Mouse (Mus musculus): Measurements from ENCODE around the gene Rgma. TPM values are rescaled to one million over a fixed set of nuclear protein-coding genes. Genes with fewer than 3 reads are reported as not detected.

The Rgma gene
- total and polyA plus RNA-seq, 2 experiments from 2014 or later, result 36.5 to 139 TPM

- 0 out of 2 replicates have a peak, but pooled peaks cover 7% of the 10 kb centered on the region for H3K4me1 ChIP-seq (ENCODE audit: insufficient read depth, low read length)
- no peaks in the 10 kb centered on the region for H3K9me3 ChIP-seq (ENCODE audit: low read length)
- H3K27me3 ChIP-seq (ENCODE audit: insufficient read depth, low read length), result no peaks in the 10 kb centered on the region
- WGBS, result 30% methylated on average over 3 of the region's 3 CpGs
- DNase-seq (ENCODE audit: low spot score), result peak; percentile 44
- ATAC-seq, result no peak
- no peak for TF ChIP-seq CTCF (IDR thresholded peaks at IDR 0.05; ENCODE audit: low read depth)
- no peak overlapping the region for H3K4me2 ChIP-seq (ENCODE audit: low read depth, low read length)
- H3K36me3 ChIP-seq (ENCODE audit: insufficient read depth, low read length), result peaks cover 29% of the 10 kb centered on the region
- peak overlapping the region; percentile 46 for H3K27ac ChIP-seq
- 0 out of 2 replicates have a peak overlapping the region, but pooled peaks have one; percentile 22 for H3K9ac ChIP-seq (replicated peaks; ENCODE audit: low read length)
- no peak overlapping the region for H3K4me3 ChIP-seq (ENCODE audit: low read length)
Measured at GRCm38 (mm10) chr7:73424705-73425104, 49.4 kb downstream of the Rgma start.

- TF ChIP-seq CTCF (IDR thresholded peaks at IDR 0.05; ENCODE audit: low read depth), result no peak
- H3K36me3 ChIP-seq (ENCODE audit: insufficient read depth, low read length), result peaks cover 29% of the 10 kb centered on the region
- no peaks in the 10 kb centered on the region for H3K27me3 ChIP-seq (ENCODE audit: insufficient read depth, low read length)
- H3K9me3 ChIP-seq (ENCODE audit: low read length), result no peaks in the 10 kb centered on the region
- no peak overlapping the region for H3K4me2 ChIP-seq (ENCODE audit: low read depth, low read length)
- 0 out of 2 replicates have a peak, but pooled peaks cover 7% of the 10 kb centered on the region for H3K4me1 ChIP-seq (ENCODE audit: insufficient read depth, low read length)
- peak overlapping the region; percentile 46 for H3K27ac ChIP-seq
- WGBS, result 89% methylated on average over 7 of the region's 7 CpGs
- DNase-seq (ENCODE audit: low spot score) (no peak), ATAC-seq (no peak)
- H3K4me3 ChIP-seq (ENCODE audit: low read length), result no peak overlapping the region
- no peak overlapping the region for H3K9ac ChIP-seq (replicated peaks; ENCODE audit: low read length)
Measured at GRCm38 (mm10) chr7:73425451-73425850, 50.1 kb downstream of the Rgma start.

- Histone ChIP-seq H3K36me3 (ENCODE audit: insufficient read depth, low read length) (peaks cover 29% of the 10 kb centered on the region), H3K4me2 (ENCODE audit: low read depth, low read length) (no peak overlapping the region), H3K4me3 (ENCODE audit: low read length) (no peak overlapping the region), H3K9ac (replicated peaks; ENCODE audit: low read length) (no peak overlapping the region), H3K27me3 (ENCODE audit: insufficient read depth, low read length) (no peaks in the 10 kb centered on the region), H3K4me1 (ENCODE audit: insufficient read depth, low read length) (0 out of 2 replicates have a peak, but pooled peaks cover 7% of the 10 kb centered on the region), H3K27ac (no peak overlapping the region), H3K9me3 (ENCODE audit: low read length) (no peaks in the 10 kb centered on the region)
- no peak for TF ChIP-seq CTCF (IDR thresholded peaks at IDR 0.05; ENCODE audit: low read depth)
- DNase-seq (ENCODE audit: low spot score) (no peak), ATAC-seq (no peak)
- 60% methylated on average over 3 of the region's 3 CpGs for WGBS
Measured at GRCm38 (mm10) chr7:73426235-73426634, 50.9 kb downstream of the Rgma start.

- 80% methylated on average over 8 of the region's 8 CpGs for WGBS
- DNase-seq (ENCODE audit: low spot score), result no peak
- no peak for ATAC-seq
- no peak overlapping the region for H3K27ac ChIP-seq
- H3K27me3 ChIP-seq (ENCODE audit: insufficient read depth, low read length), result no peaks in the 10 kb centered on the region
- H3K9ac ChIP-seq (replicated peaks; ENCODE audit: low read length), result no peak overlapping the region
- no peak for TF ChIP-seq CTCF (IDR thresholded peaks at IDR 0.05; ENCODE audit: low read depth)
- H3K36me3 ChIP-seq (ENCODE audit: insufficient read depth, low read length), result peaks cover 29% of the 10 kb centered on the region
- no peak overlapping the region for H3K4me2 ChIP-seq (ENCODE audit: low read depth, low read length)
- 0 out of 2 replicates have a peak, but pooled peaks cover 7% of the 10 kb centered on the region for H3K4me1 ChIP-seq (ENCODE audit: insufficient read depth, low read length)
- H3K9me3 ChIP-seq (ENCODE audit: low read length), result no peaks in the 10 kb centered on the region
- no peak overlapping the region for H3K4me3 ChIP-seq (ENCODE audit: low read length)
Measured at GRCm38 (mm10) chr7:73426752-73427386, 51.6 kb downstream of the Rgma start.

- Histone ChIP-seq H3K36me3 (ENCODE audit: insufficient read depth, low read length) (peaks cover 29% of the 10 kb centered on the region), H3K4me1 (ENCODE audit: insufficient read depth, low read length) (0 out of 2 replicates have a peak, but pooled peaks cover 7% of the 10 kb centered on the region), H3K27ac (no peak overlapping the region), H3K4me3 (ENCODE audit: low read length) (no peak overlapping the region), H3K4me2 (ENCODE audit: low read depth, low read length) (no peak overlapping the region), H3K27me3 (ENCODE audit: insufficient read depth, low read length) (no peaks in the 10 kb centered on the region), H3K9ac (replicated peaks; ENCODE audit: low read length) (no peak overlapping the region), H3K9me3 (ENCODE audit: low read length) (no peaks in the 10 kb centered on the region)
- WGBS, result 93% methylated on average over 6 of the region's 6 CpGs
- ATAC-seq, result no peak
- TF ChIP-seq CTCF (IDR thresholded peaks at IDR 0.05; ENCODE audit: low read depth), result no peak
- DNase-seq (ENCODE audit: low spot score), result no peak
Measured at GRCm38 (mm10) chr7:73427794-73428193, 52.5 kb downstream of the Rgma start.

GRCm38 (mm10) chr7:73428525-73428924, 53.2 kb downstream of the Rgma start:
- ATAC-seq (no peak), DNase-seq (ENCODE audit: low spot score) (no peak)
- Histone ChIP-seq H3K27ac (no peak overlapping the region), H3K9ac (replicated peaks; ENCODE audit: low read length) (no peak overlapping the region), H3K27me3 (ENCODE audit: insufficient read depth, low read length) (no peaks in the 10 kb centered on the region), H3K36me3 (ENCODE audit: insufficient read depth, low read length) (peaks cover 29% of the 10 kb centered on the region), H3K9me3 (ENCODE audit: low read length) (no peaks in the 10 kb centered on the region), H3K4me3 (ENCODE audit: low read length) (no peak overlapping the region), H3K4me1 (ENCODE audit: insufficient read depth, low read length) (0 out of 2 replicates have a peak, but pooled peaks cover 7% of the 10 kb centered on the region), H3K4me2 (ENCODE audit: low read depth, low read length) (no peak overlapping the region)
- 90% methylated on average over 3 of the region's 3 CpGs for WGBS
- no peak for TF ChIP-seq CTCF (IDR thresholded peaks at IDR 0.05; ENCODE audit: low read depth)

Measured in hindbrain, postnatal 0 days (tissue).